Mouse (Mus musculus) lung, embryonic 15.5 days (tissue): Measurements from ENCODE around the gene Kif21b. TPM values are rescaled to one million over a fixed set of nuclear protein-coding genes. Genes with fewer than 3 reads are reported as not detected.

ENCODE experiments used
- ATAC-seq: fragments of 200-750 bp; cut with Nextera tagmentation; 2 replicates; pipeline ENCODE4 v1.8.0; 2017; ENCODE audit warnings: moderate number of reproducible peaks, borderline replicate concordance; ENCODE audit not compliant: low FRiP score, low TSS enrichment; ENCODE audit errors: extremely low read depth
- H3K27ac ChIP-seq: fragments of 300-500 bp; sonication (generic); 2 replicates; pipeline ENCODE4 v1.5.1; 2015; ENCODE audit warnings: moderate library complexity, mild to moderate bottlenecking, inconsistent platforms
- H3K27me3 ChIP-seq: fragments of 300-500 bp; sonication (generic); 2 replicates; pipeline ENCODE4 v1.6.1; 2015; ENCODE audit warnings: inconsistent platforms
- H3K36me3 ChIP-seq: fragments of 300-500 bp; sonication (generic); 2 replicates; pipeline ENCODE4 v1.6.1; 2015; ENCODE audit warnings: inconsistent platforms
- H3K4me1 ChIP-seq: fragments of 300-500 bp; sonication (generic); 2 replicates; pipeline ENCODE4 v1.6.1; 2015; ENCODE audit warnings: inconsistent platforms
- H3K4me2 ChIP-seq: fragments of 300-500 bp; sonication (generic); 2 replicates; pipeline ENCODE4 v1.6.1; 2015; ENCODE audit warnings: inconsistent platforms, mild to moderate bottlenecking, moderate library complexity
- H3K4me3 ChIP-seq: fragments of 300-500 bp; sonication (generic); 2 replicates; pipeline ENCODE4 v1.5.1; 2015; ENCODE audit warnings: mild to moderate bottlenecking, inconsistent platforms
- H3K9ac ChIP-seq: fragments of 300-500 bp; sonication (generic); 2 replicates; pipeline ENCODE4 v1.6.1; 2015; ENCODE audit warnings: inconsistent platforms
- H3K9me3 ChIP-seq: fragments of 300-500 bp; sonication (generic); 2 replicates; pipeline ENCODE4 v1.6.1; 2016; ENCODE audit warnings: inconsistent platforms
- WGBS: fragments of 180-500 bp; shearing (Covaris S2); methylation state at CpG from one replicate; pipeline ENCODE4 v1.1.7; 2015; 5-methylcytosine and 5-hydroxymethylcytosine counted together
- polyA plus RNA-seq: library from polyadenylated mRNA; unstranded; fragments of >200 nt; fragmentation: Nextera tagmentation; extraction: Ambion mirVana; gene quantifications from 2 replicates; pipeline ENCODE4 v1.2.1, GENCODE M21; 2015

Kif21b gene
- polyA plus RNA-seq, 1 experiment from 2014 or later: 4.1 TPM

GRCm38 (mm10) chr1:136138191-136138830 lies 7.1 kb downstream of the Kif21b start:
- 32% methylated on average over 10 of the region's 10 CpGs for WGBS
- no peak overlapping the region for H3K9ac ChIP-seq
- peak overlapping the region; percentile 13; the same call in 1 of the 2 replicates for H3K4me2 ChIP-seq

GRCm38 (mm10) chr1:136139990-136140640 lies 8.9 kb downstream of the Kif21b start:
- peak overlapping the region; percentile 83 for H3K27ac ChIP-seq
- ATAC-seq: peak; percentile 35; the same call in 1 of the 2 replicates
- peak overlapping the region; percentile 93 for H3K4me2 ChIP-seq
- no peaks in the 10 kb centered on the region for H3K27me3 ChIP-seq
- WGBS: 1% methylated on average over 32 of the region's 32 CpGs
- H3K9ac ChIP-seq: peak overlapping the region; percentile 61
- H3K4me3 ChIP-seq: peak overlapping the region; percentile 54
- H3K36me3 ChIP-seq: no peaks in the 10 kb centered on the region
- no peaks in the 10 kb centered on the region for H3K9me3 ChIP-seq
- H3K4me1 ChIP-seq: peaks cover 73% of the 10 kb centered on the region

More at GRCm38 (mm10) chr1:136138191-136138830, 7.1 kb downstream of the Kif21b start:
- Histone ChIP-seq H3K4me1 (peaks cover 91% of the 10 kb centered on the region), H3K4me3 (no peak overlapping the region), H3K27me3 (no peaks in the 10 kb centered on the region), H3K9me3 (no peaks in the 10 kb centered on the region), H3K27ac (peak overlapping the region; percentile 80), H3K36me3 (no peaks in the 10 kb centered on the region)
- no peak for ATAC-seq

GRCm38 (mm10) chr1:136141176-136141950 lies 10.2 kb downstream of the Kif21b start:
- Histone ChIP-seq H3K4me3 (no peak overlapping the region), H3K9me3 (no peaks in the 10 kb centered on the region), H3K27ac (no peak overlapping the region), H3K4me2 (no peak overlapping the region), H3K4me1 (peaks cover 60% of the 10 kb centered on the region), H3K27me3 (no peaks in the 10 kb centered on the region), H3K36me3 (no peaks in the 10 kb centered on the region), H3K9ac (no peak overlapping the region)
- 83% methylated on average over 11 of the region's 11 CpGs for WGBS
- no peak for ATAC-seq

- no peak overlapping the region for H3K4me2 ChIP-seq
- no peak overlapping the region for H3K9ac ChIP-seq
- WGBS: 29% methylated on average over 6 of the region's 6 CpGs
- H3K4me3 ChIP-seq: no peak overlapping the region
- H3K4me1 ChIP-seq: peaks cover 51% of the 10 kb centered on the region
- H3K9me3 ChIP-seq: no peaks in the 10 kb centered on the region
- no peaks in the 10 kb centered on the region for H3K36me3 ChIP-seq
- H3K27ac ChIP-seq: no peak overlapping the region
- ATAC-seq: peak; percentile 40; the same call in 1 of the 2 replicates
- H3K27me3 ChIP-seq: no peaks in the 10 kb centered on the region
These were observed 11.1 kb downstream of the Kif21b start for GRCm38 (mm10) chr1:136142336-136142735.

- Histone ChIP-seq H3K4me3 (no peak overlapping the region), H3K27me3 (no peaks in the 10 kb centered on the region), H3K4me2 (no peak overlapping the region), H3K9ac (no peak overlapping the region), H3K36me3 (no peaks in the 10 kb centered on the region), H3K9me3 (no peaks in the 10 kb centered on the region), H3K4me1 (peaks cover 39% of the 10 kb centered on the region), H3K27ac (no peak overlapping the region)
- no peak for ATAC-seq
- 91% methylated on average over 10 of the region's 10 CpGs for WGBS
These were observed 12.3 kb downstream of the Kif21b start for GRCm38 (mm10) chr1:136143514-136143913.

- Histone ChIP-seq H3K36me3 (no peaks in the 10 kb centered on the region), H3K4me2 (no peak overlapping the region), H3K27ac (no peak overlapping the region), H3K27me3 (no peaks in the 10 kb centered on the region), H3K4me3 (no peak overlapping the region), H3K9me3 (no peaks in the 10 kb centered on the region), H3K9ac (no peak overlapping the region), H3K4me1 (no peaks in the 10 kb centered on the region)
- 90% methylated on average over 9 of the region's 9 CpGs for WGBS
- ATAC-seq: no peak
These were observed 18.5 kb downstream of the Kif21b start for GRCm38 (mm10) chr1:136149702-136150101.

- Histone ChIP-seq H3K27me3 (no peaks in the 10 kb centered on the region), H3K9me3 (no peaks in the 10 kb centered on the region), H3K9ac (no peak overlapping the region), H3K27ac (no peak overlapping the region), H3K4me2 (no peak overlapping the region), H3K36me3 (0 out of 2 replicates have a peak, but pooled peaks cover 3% of the 10 kb centered on the region), H3K4me1 (no peaks in the 10 kb centered on the region), H3K4me3 (no peak overlapping the region)
- ATAC-seq: no peak
- 77% methylated on average over 8 of the region's 8 CpGs for WGBS
These were observed 20.2 kb downstream of the Kif21b start for GRCm38 (mm10) chr1:136151371-136151770.

GRCm38 (mm10) chr1:136156304-136156703 lies 25.1 kb downstream of the Kif21b start:
- H3K27ac ChIP-seq: no peak overlapping the region
- no peak overlapping the region for H3K9ac ChIP-seq
- 91% methylated on average over 4 of the region's 4 CpGs for WGBS
- H3K4me3 ChIP-seq: no peak overlapping the region
- H3K4me2 ChIP-seq: no peak overlapping the region
- H3K9me3 ChIP-seq: no peaks in the 10 kb centered on the region
- H3K36me3 ChIP-seq: 0 out of 2 replicates have a peak, but pooled peaks cover 3% of the 10 kb centered on the region
- no peaks in the 10 kb centered on the region for H3K4me1 ChIP-seq
- no peaks in the 10 kb centered on the region for H3K27me3 ChIP-seq
- ATAC-seq: no peak

- no peak overlapping the region for H3K9ac ChIP-seq
These were observed 25.8 kb downstream of the Kif21b start for GRCm38 (mm10) chr1:136156951-136157350.

GRCm38 (mm10) chr1:136159830-136160229 lies 28.6 kb downstream of the Kif21b start:
- ATAC-seq: no peak
- H3K4me1 ChIP-seq: no peaks in the 10 kb centered on the region

More at GRCm38 (mm10) chr1:136156951-136157350, 25.8 kb downstream of the Kif21b start:
- Histone ChIP-seq H3K27ac (no peak overlapping the region), H3K4me1 (no peaks in the 10 kb centered on the region), H3K4me3 (no peak overlapping the region), H3K36me3 (0 out of 2 replicates have a peak, but pooled peaks cover 3% of the 10 kb centered on the region), H3K9me3 (no peaks in the 10 kb centered on the region), H3K27me3 (no peaks in the 10 kb centered on the region), H3K4me2 (no peak overlapping the region)
- ATAC-seq: no peak
- WGBS: 90% methylated on average over 4 of the region's 4 CpGs

GRCm38 (mm10) chr1:136160297-136160696 lies 29.1 kb downstream of the Kif21b start:
- WGBS: 84% methylated on average over 12 of the region's 12 CpGs
- no peaks in the 10 kb centered on the region for H3K27me3 ChIP-seq
- H3K4me2 ChIP-seq: no peak overlapping the region
- no peak for ATAC-seq
- H3K9ac ChIP-seq: no peak overlapping the region
- no peaks in the 10 kb centered on the region for H3K9me3 ChIP-seq
- peaks cover 3% of the 10 kb centered on the region for H3K36me3 ChIP-seq
- H3K4me1 ChIP-seq: no peaks in the 10 kb centered on the region
- no peak overlapping the region for H3K27ac ChIP-seq
- no peak overlapping the region for H3K4me3 ChIP-seq

More at GRCm38 (mm10) chr1:136159830-136160229, 28.6 kb downstream of the Kif21b start:
- Histone ChIP-seq H3K9me3 (no peaks in the 10 kb centered on the region), H3K9ac (no peak overlapping the region), H3K27me3 (no peaks in the 10 kb centered on the region), H3K4me3 (no peak overlapping the region), H3K36me3 (peaks cover 3% of the 10 kb centered on the region), H3K27ac (no peak overlapping the region), H3K4me2 (no peak overlapping the region)
- 46% methylated on average over 12 of the region's 12 CpGs for WGBS
